Mouse (Mus musculus): Measurements from ENCODE around the gene Stk40. TPM values are rescaled to one million over a fixed set of nuclear protein-coding genes. Genes with fewer than 3 reads are reported as not detected.
A peak's percentile ranks its signal among the peaks of the same experiment; 100 is the strongest.

The Stk40 gene
- polyA plus RNA-seq, 1 experiment from 2014 or later = 15.2 TPM

GRCm38 (mm10) chr4:126131290-126132121 lies 27.7 kb downstream of the Stk40 start:
- H3K4me1 ChIP-seq (ENCODE audit: control insufficient read depth, insufficient read depth, low read length) = peaks cover 14% of the 10 kb centered on the region
- no peak overlapping the region for H3K9ac ChIP-seq (replicated peaks; ENCODE audit: low read depth, low read length)
- no peaks in the 10 kb centered on the region for H3K9me3 ChIP-seq (ENCODE audit: control insufficient read depth, low read length)
- no peaks in the 10 kb centered on the region for H3K27me3 ChIP-seq (ENCODE audit: control insufficient read depth, insufficient read depth, low read length)
- no peak overlapping the region for H3K4me3 ChIP-seq (ENCODE audit: low read depth, low read length)
- ATAC-seq (ENCODE audit: low read depth) = peak; percentile 68; the same call in 1 of the 2 replicates
- WGBS = 58% methylated on average over 10 of the region's 10 CpGs
- H3K36me3 ChIP-seq (ENCODE audit: control insufficient read depth, insufficient read depth, low read length) = peaks cover 44% of the 10 kb centered on the region
- H3K27ac ChIP-seq (ENCODE audit: low read depth, low read length) = no peak overlapping the region; the same call in 1 of the 2 replicates
- no peak overlapping the region for H3K4me2 ChIP-seq (ENCODE audit: low read depth, low read length)

- H3K27ac ChIP-seq (ENCODE audit: low read depth, low read length) = no peak overlapping the region
These were observed 29.0 kb downstream of the Stk40 start for GRCm38 (mm10) chr4:126132636-126133264.

GRCm38 (mm10) chr4:126134236-126134635 lies 30.5 kb downstream of the Stk40 start:
- Histone ChIP-seq H3K27me3 (ENCODE audit: control insufficient read depth, insufficient read depth, low read length) (no peaks in the 10 kb centered on the region), H3K4me1 (ENCODE audit: control insufficient read depth, insufficient read depth, low read length) (peaks cover 14% of the 10 kb centered on the region), H3K36me3 (ENCODE audit: control insufficient read depth, insufficient read depth, low read length) (peaks cover 45% of the 10 kb centered on the region), H3K4me3 (ENCODE audit: low read depth, low read length) (no peak overlapping the region), H3K9me3 (ENCODE audit: control insufficient read depth, low read length) (no peaks in the 10 kb centered on the region), H3K4me2 (ENCODE audit: low read depth, low read length) (no peak overlapping the region), H3K9ac (replicated peaks; ENCODE audit: low read depth, low read length) (no peak overlapping the region), H3K27ac (ENCODE audit: low read depth, low read length) (no peak overlapping the region)
- ATAC-seq (ENCODE audit: low read depth) = no peak
- 91% methylated on average over 4 of the region's 4 CpGs for WGBS

More at GRCm38 (mm10) chr4:126132636-126133264, 29.0 kb downstream of the Stk40 start:
- WGBS = 72% methylated on average over 6 of the region's 6 CpGs
- Histone ChIP-seq H3K9ac (replicated peaks; ENCODE audit: low read depth, low read length) (no peak overlapping the region), H3K9me3 (ENCODE audit: control insufficient read depth, low read length) (no peaks in the 10 kb centered on the region), H3K4me1 (ENCODE audit: control insufficient read depth, insufficient read depth, low read length) (peaks cover 14% of the 10 kb centered on the region), H3K27me3 (ENCODE audit: control insufficient read depth, insufficient read depth, low read length) (no peaks in the 10 kb centered on the region), H3K36me3 (ENCODE audit: control insufficient read depth, insufficient read depth, low read length) (peaks cover 49% of the 10 kb centered on the region), H3K4me2 (ENCODE audit: low read depth, low read length) (no peak overlapping the region), H3K4me3 (ENCODE audit: low read depth, low read length) (no peak overlapping the region)
- ATAC-seq (ENCODE audit: low read depth) = no peak

GRCm38 (mm10) chr4:126134639-126135038 lies 30.9 kb downstream of the Stk40 start:
- no peak overlapping the region for H3K27ac ChIP-seq (ENCODE audit: low read depth, low read length)
- H3K36me3 ChIP-seq (ENCODE audit: control insufficient read depth, insufficient read depth, low read length) = peaks cover 44% of the 10 kb centered on the region
- H3K4me3 ChIP-seq (ENCODE audit: low read depth, low read length) = no peak overlapping the region
- no peak overlapping the region for H3K4me2 ChIP-seq (ENCODE audit: low read depth, low read length)
- no peaks in the 10 kb centered on the region for H3K9me3 ChIP-seq (ENCODE audit: control insufficient read depth, low read length)
- no peak for ATAC-seq (ENCODE audit: low read depth)
- H3K4me1 ChIP-seq (ENCODE audit: control insufficient read depth, insufficient read depth, low read length) = peaks cover 14% of the 10 kb centered on the region
- H3K9ac ChIP-seq (replicated peaks; ENCODE audit: low read depth, low read length) = no peak overlapping the region
- 94% methylated on average over 4 of the region's 4 CpGs for WGBS
- H3K27me3 ChIP-seq (ENCODE audit: control insufficient read depth, insufficient read depth, low read length) = no peaks in the 10 kb centered on the region

- no peak overlapping the region for H3K27ac ChIP-seq (ENCODE audit: low read depth, low read length)
- no peaks in the 10 kb centered on the region for H3K4me1 ChIP-seq (ENCODE audit: control insufficient read depth, insufficient read depth, low read length)
- no peaks in the 10 kb centered on the region for H3K9me3 ChIP-seq (ENCODE audit: control insufficient read depth, low read length)
- H3K36me3 ChIP-seq (ENCODE audit: control insufficient read depth, insufficient read depth, low read length) = peaks cover 39% of the 10 kb centered on the region; the same call in 1 of the 2 replicates
- H3K9ac ChIP-seq (replicated peaks; ENCODE audit: low read depth, low read length) = no peak overlapping the region
- ATAC-seq (ENCODE audit: low read depth) = no peak
- no peak overlapping the region for H3K4me3 ChIP-seq (ENCODE audit: low read depth, low read length)
- no peaks in the 10 kb centered on the region for H3K27me3 ChIP-seq (ENCODE audit: control insufficient read depth, insufficient read depth, low read length)
- no peak overlapping the region for H3K4me2 ChIP-seq (ENCODE audit: low read depth, low read length)
- 88% methylated on average over 4 of the region's 4 CpGs for whole genome bisulfite sequencing
These were observed 34.0 kb downstream of the Stk40 start for GRCm38 (mm10) chr4:126137773-126138172.

GRCm38 (mm10) chr4:126141021-126141420 lies 37.3 kb downstream of the Stk40 start:
- no peak overlapping the region for H3K4me2 ChIP-seq (ENCODE audit: low read depth, low read length)
- ATAC-seq (ENCODE audit: low read depth) = no peak
- peaks cover 30% of the 10 kb centered on the region; the same call in 1 of the 2 replicates for H3K36me3 ChIP-seq (ENCODE audit: control insufficient read depth, insufficient read depth, low read length)
- no peaks in the 10 kb centered on the region for H3K9me3 ChIP-seq (ENCODE audit: control insufficient read depth, low read length)
- no peak overlapping the region for H3K9ac ChIP-seq (replicated peaks; ENCODE audit: low read depth, low read length)
- no peak overlapping the region for H3K4me3 ChIP-seq (ENCODE audit: low read depth, low read length)
- no peaks in the 10 kb centered on the region for H3K27me3 ChIP-seq (ENCODE audit: control insufficient read depth, insufficient read depth, low read length)
- 80% methylated on average over 5 of the region's 5 CpGs for WGBS
- H3K27ac ChIP-seq (ENCODE audit: low read depth, low read length) = no peak overlapping the region
- H3K4me1 ChIP-seq (ENCODE audit: control insufficient read depth, insufficient read depth, low read length) = no peaks in the 10 kb centered on the region

- Histone ChIP-seq H3K9ac (replicated peaks; ENCODE audit: low read depth, low read length) (no peak overlapping the region), H3K27me3 (ENCODE audit: control insufficient read depth, insufficient read depth, low read length) (peaks cover 18% of the 10 kb centered on the region), H3K4me1 (ENCODE audit: control insufficient read depth, insufficient read depth, low read length) (peaks cover 12% of the 10 kb centered on the region), H3K9me3 (ENCODE audit: control insufficient read depth, low read length) (no peaks in the 10 kb centered on the region), H3K36me3 (ENCODE audit: control insufficient read depth, insufficient read depth, low read length) (0 out of 2 replicates have a peak, but pooled peaks cover 2% of the 10 kb centered on the region), H3K27ac (ENCODE audit: low read depth, low read length) (no peak overlapping the region), H3K4me2 (ENCODE audit: low read depth, low read length) (no peak overlapping the region), H3K4me3 (ENCODE audit: low read depth, low read length) (no peak overlapping the region)
- no peak for ATAC-seq (ENCODE audit: low read depth)
- 63% methylated on average over 4 of the region's 4 CpGs for WGBS
These were observed 41.6 kb downstream of the Stk40 start for GRCm38 (mm10) chr4:126145396-126145795.

GRCm38 (mm10) chr4:126146974-126147532 lies 43.3 kb downstream of the Stk40 start:
- Histone ChIP-seq H3K4me1 (ENCODE audit: control insufficient read depth, insufficient read depth, low read length) (peaks cover 12% of the 10 kb centered on the region), H3K4me2 (ENCODE audit: low read depth, low read length) (no peak overlapping the region), H3K4me3 (ENCODE audit: low read depth, low read length) (no peak overlapping the region), H3K27ac (ENCODE audit: low read depth, low read length) (no peak overlapping the region), H3K27me3 (ENCODE audit: control insufficient read depth, insufficient read depth, low read length) (peaks cover 18% of the 10 kb centered on the region), H3K36me3 (ENCODE audit: control insufficient read depth, insufficient read depth, low read length) (no peaks in the 10 kb centered on the region), H3K9me3 (ENCODE audit: control insufficient read depth, low read length) (no peaks in the 10 kb centered on the region), H3K9ac (replicated peaks; ENCODE audit: low read depth, low read length) (no peak overlapping the region)
- no peak for ATAC-seq (ENCODE audit: low read depth)
- 46% methylated on average over 9 of the region's 9 CpGs for WGBS

Measured in neural tube, embryonic 14.5 days (tissue).